Mouse (Mus musculus): ENCODE results near the gene Gm11541.
"Not testable (repeated sequence)": the region's sequence is repeated elsewhere in the genome, so short reads cannot be mapped to it uniquely, and the experiment has no call there.

Gene Gm11541

DNA sequence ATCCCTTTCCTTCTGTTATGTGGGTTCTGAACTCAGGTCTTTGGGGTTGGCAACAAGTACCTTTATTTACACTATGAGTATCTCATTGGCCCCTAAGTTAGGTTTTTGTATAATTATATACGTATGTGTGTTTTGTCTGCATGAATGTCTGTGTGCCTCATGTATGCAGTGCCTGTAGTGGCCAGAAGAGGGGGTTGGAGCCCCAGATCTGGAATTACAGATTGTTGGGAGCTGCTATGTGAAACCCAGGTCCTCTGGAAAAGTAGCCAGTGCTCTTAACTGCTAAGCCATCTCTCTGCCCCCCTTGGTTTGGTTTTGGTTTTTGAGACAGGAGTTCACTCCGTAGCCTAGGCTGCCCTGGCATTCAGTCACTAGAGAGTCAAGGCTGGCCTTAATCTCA, 7.2 kb downstream of the Gm11541 start:
- no peak for DNase-seq (ENCODE audit: low spot score in 2 of 2)

- DNase-seq (ENCODE audit: low spot score in 2 of 2): no peak
Measured at GRCm38 (mm10) chr11:94695508-94695907, 8.8 kb downstream of the Gm11541 start.

DNA sequence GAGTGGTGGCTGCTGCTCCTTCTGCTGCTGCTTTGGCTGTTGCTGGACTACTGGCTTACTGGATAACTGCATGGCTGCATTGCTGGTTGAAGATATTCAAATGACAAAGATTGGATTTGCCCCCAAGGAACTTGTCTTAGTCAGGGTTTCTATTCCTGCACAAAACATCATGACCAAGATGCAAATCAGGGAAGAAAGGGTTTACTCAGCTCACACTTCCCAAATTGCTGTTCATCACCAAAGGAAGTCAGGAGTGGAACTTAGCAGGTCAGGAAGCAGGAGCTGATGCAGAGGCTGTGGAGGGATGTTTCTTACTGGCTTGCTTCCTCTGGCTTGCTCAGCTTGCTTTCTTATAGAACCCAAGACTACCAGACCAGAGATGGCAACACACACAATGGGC, 11.8 kb downstream of the Gm11541 start:
- DNase-seq (ENCODE audit: low spot score in 2 of 2): not testable (repeated sequence)

- DNase-seq (ENCODE audit: low spot score in 2 of 2): no peak
Measured at GRCm38 (mm10) chr11:94687178-94687577, 17.1 kb downstream of the Gm11541 start.

- DNase-seq (ENCODE audit: low spot score in 2 of 2): no peak
Measured at GRCm38 (mm10) chr11:94682427-94682826, 21.9 kb downstream of the Gm11541 start.

DNA sequence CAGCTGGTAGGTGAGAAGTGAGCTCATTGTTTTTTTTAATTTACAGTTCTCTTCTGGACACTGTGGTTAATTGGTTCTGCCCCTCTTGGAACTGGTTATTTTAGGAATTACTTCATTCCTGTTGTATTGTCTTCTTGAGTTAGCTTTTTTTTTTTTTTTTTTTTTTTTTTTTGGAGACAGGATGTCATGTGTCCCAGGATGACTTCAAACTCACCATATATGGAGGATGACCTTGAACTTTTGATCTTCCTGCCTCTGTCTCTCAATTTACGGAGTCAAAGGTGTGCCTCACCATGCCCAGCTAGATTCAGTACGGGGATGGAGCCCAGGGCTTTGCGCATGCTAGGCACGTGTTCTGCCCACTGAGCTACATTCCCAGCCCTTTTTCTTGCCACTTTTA, 22.7 kb downstream of the Gm11541 start:
- DNase-seq (ENCODE audit: low spot score in 2 of 2): no peak

- no peak for DNase-seq (ENCODE audit: low spot score in 2 of 2)
Measured at GRCm38 (mm10) chr11:94680639-94681038, 23.7 kb downstream of the Gm11541 start.

GRCm38 (mm10) chr11:94677607-94678145, 26.6 kb downstream of the Gm11541 start:
- no peak for DNase-seq (ENCODE audit: low spot score in 2 of 2)

DNA sequence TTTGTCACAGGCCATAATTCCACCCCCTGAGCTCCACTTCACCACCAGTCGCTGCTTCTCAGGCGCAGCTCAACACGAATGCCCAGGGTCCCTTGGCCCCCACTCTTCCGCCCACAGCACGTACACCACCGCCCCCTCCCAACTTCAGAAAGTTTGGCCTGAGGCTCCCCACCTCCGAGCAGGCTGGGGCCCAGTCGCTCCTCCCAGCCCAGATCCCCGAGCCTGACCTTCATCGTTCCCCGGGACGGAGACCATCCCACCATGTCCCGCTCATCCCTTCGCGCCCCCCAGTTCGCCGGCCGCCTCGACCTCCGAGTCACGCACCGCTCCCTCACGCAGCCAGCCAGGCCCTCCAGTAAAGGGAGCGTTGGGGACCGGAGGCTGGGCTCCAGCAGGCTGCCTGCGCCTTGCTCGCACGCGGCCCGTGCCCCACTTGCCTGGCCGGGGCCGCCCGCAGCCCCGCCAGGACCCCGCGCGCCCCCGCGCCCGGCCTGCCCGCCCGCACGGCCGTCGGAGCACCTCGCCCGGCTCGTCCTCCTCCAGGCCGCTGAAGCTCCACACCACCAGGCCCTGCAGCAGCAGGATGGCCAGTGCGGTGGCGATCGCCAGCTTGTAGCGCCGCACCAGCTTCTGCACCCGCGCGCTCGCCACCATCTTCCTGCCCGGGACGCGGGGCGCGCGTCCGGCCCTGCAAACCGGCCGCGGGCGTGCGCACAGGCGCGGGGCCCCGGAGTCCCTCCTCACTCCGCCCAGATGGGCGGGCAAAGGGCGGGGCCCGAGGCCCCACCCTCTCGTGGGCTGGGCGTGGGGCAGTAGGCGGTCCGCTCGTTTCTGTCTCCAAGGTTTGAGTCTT, 27.3 kb downstream of the Gm11541 start, which contains the start of gene Xylt2:
Gene Xylt2 (minus strand): TSS at position 762 of the 853 bp plus-strand sequence.
- DNase-seq (ENCODE audit: low spot score in 2 of 2): peak; percentile 76 to 84

DNA sequence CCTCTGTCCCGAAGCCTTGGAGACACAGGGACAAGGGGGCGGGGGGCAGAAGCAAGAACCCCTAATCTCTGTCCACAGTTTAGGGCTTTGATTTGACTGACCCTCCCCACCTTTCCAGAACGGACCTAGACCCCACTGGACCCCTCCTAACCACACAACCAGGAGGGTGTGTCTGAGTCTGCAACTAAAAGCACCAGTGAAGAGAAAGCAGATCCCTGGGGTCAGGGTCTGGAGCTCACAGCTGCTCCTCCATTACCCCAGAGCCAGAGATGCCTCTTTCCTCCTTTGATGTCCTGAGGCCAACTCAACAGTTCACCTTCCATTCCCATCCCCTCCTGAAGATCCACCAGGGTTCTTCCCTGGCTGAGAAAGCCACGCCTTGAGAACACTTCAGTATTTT, 28.0 kb downstream of the Gm11541 start:
- no peak for DNase-seq (ENCODE audit: low spot score in 2 of 2)

- no peak for DNase-seq (ENCODE audit: low spot score in 2 of 2)
Measured at GRCm38 (mm10) chr11:94675446-94675845, 28.9 kb downstream of the Gm11541 start.

DNA sequence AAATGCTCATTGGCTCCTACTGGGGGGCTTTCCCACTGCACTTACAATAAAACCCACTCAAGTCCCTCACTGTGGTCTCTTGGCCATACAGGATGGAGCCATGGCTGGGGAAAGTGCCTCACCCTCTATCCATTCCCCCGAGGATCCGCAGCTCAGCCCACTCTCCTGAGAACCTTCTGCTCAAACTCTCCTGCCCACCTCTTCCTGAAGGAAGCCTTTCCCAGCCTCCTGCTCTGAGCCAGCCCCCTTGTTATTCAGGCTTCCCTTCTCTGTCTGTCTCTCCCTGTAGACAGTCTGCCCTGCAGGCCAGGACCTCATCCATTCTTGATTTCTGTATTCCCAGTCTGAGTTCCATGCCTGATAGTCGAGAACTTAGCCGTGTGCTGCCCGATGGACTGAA, 29.3 kb downstream of the Gm11541 start:
- no peak for DNase-seq (ENCODE audit: low spot score in 2 of 2)

- DNase-seq (ENCODE audit: low spot score in 2 of 2): no peak
Measured at GRCm38 (mm10) chr11:94665281-94665680, 39.0 kb downstream of the Gm11541 start.

DNA sequence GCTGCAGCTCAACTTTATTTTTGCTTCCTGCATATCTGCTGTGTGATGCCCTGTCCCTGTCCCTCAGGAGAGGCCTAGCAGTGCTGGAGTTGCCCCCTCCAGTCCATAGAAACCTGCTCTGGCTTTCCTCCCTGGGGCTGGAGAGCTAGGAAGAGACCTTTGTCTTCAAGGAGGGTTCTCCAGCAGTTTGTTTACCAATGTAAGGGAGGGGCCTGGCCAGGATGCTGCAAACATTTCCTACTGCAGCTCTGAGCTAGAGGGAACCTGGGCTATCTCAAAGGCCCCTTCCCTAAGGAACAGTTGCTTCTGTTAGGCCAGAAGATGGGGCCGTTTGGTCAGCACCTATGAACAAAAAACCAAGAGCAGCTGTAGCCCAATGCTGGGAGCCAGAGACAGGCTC, 43.0 kb downstream of the Gm11541 start:
- no peak for DNase-seq (ENCODE audit: low spot score in 2 of 2)

- peak; percentile 70 to 78 for DNase-seq (ENCODE audit: low spot score in 2 of 2)
Measured at GRCm38 (mm10) chr11:94653663-94654436, 50.4 kb downstream of the Gm11541 start, which contains the start of the genes Mrpl27 and Eme1. Mrpl27 (plus strand) TSS chr11:94653767. Eme1 (minus strand) TSS chr11:94653964.

- no peak for DNase-seq (ENCODE audit: low spot score in 2 of 2)
Measured at GRCm38 (mm10) chr11:94652973-94653372, 51.3 kb downstream of the Gm11541 start.

- DNase-seq (ENCODE audit: low spot score in 2 of 2): not testable (repeated sequence)
Measured at GRCm38 (mm10) chr11:94651241-94651640, 53.1 kb downstream of the Gm11541 start.

GRCm38 (mm10) chr11:94646457-94646856, 57.8 kb downstream of the Gm11541 start:
- no peak for DNase-seq (ENCODE audit: low spot score in 2 of 2)

Measured in frontal cortex, postnatal 14 days (tissue).